Mouse (Mus musculus): ENCODE results near the gene Naa40. TPM values are rescaled to one million over a fixed set of nuclear protein-coding genes. Genes with fewer than 3 reads are reported as not detected.

Gene Naa40
- polyA plus RNA-seq, 1 experiment from 2014 or later = 62.7 TPM

GRCm38 (mm10) chr19:7257881-7258280, 16.9 kb upstream of the Naa40 start:
- no peaks in the 10 kb centered on the region for H3K4me1 ChIP-seq (ENCODE audit: control insufficient read depth, insufficient read depth, low read length)
- H3K9me3 ChIP-seq (replicated peaks; ENCODE audit: control insufficient read depth, low read length) = no peaks in the 10 kb centered on the region
- H3K9ac ChIP-seq (ENCODE audit: low read length) = no peak overlapping the region
- H3K4me3 ChIP-seq (ENCODE audit: low read depth, low read length) = no peak overlapping the region
- peak; percentile 77 for DNase-seq (ENCODE audit: low spot score)
- peak; percentile 78 for ATAC-seq
- no peaks in the 10 kb centered on the region for H3K36me3 ChIP-seq (ENCODE audit: control insufficient read depth, insufficient read depth, low read length)
- peak overlapping the region; percentile 46; the same call in 1 of the 2 replicates for H3K27ac ChIP-seq (ENCODE audit: low read depth, low read length)
- 56% methylated on average over 5 of the region's 5 CpGs for WGBS
- no peaks in the 10 kb centered on the region for H3K27me3 ChIP-seq (replicated peaks; ENCODE audit: control insufficient read depth, insufficient read depth, low read length)
- no peak overlapping the region for H3K4me2 ChIP-seq (ENCODE audit: low read length)

GRCm38 (mm10) chr19:7246021-7246420, 5.0 kb upstream of the Naa40 start:
- Histone ChIP-seq H3K4me3 (ENCODE audit: low read depth, low read length) (no peak overlapping the region), H3K27me3 (replicated peaks; ENCODE audit: control insufficient read depth, insufficient read depth, low read length) (no peaks in the 10 kb centered on the region), H3K4me1 (ENCODE audit: control insufficient read depth, insufficient read depth, low read length) (no peaks in the 10 kb centered on the region), H3K27ac (ENCODE audit: low read depth, low read length) (no peak overlapping the region), H3K4me2 (ENCODE audit: low read length) (no peak overlapping the region), H3K9ac (ENCODE audit: low read length) (no peak overlapping the region), H3K9me3 (replicated peaks; ENCODE audit: control insufficient read depth, low read length) (no peaks in the 10 kb centered on the region), H3K36me3 (ENCODE audit: control insufficient read depth, insufficient read depth, low read length) (no peaks in the 10 kb centered on the region)
- WGBS = 88% methylated on average over 3 of the region's 3 CpGs
- no peak for ATAC-seq
- no peak for DNase-seq (ENCODE audit: low spot score)

- H3K36me3 ChIP-seq (ENCODE audit: control insufficient read depth, insufficient read depth, low read length) = 0 out of 2 replicates have a peak, but pooled peaks cover 6% of the 10 kb centered on the region
- no peaks in the 10 kb centered on the region for H3K27me3 ChIP-seq (replicated peaks; ENCODE audit: control insufficient read depth, insufficient read depth, low read length)
- no peaks in the 10 kb centered on the region for H3K9me3 ChIP-seq (replicated peaks; ENCODE audit: control insufficient read depth, low read length)
- peak overlapping the region; percentile 82; the same call in 1 of the 2 replicates for H3K27ac ChIP-seq (ENCODE audit: low read depth, low read length)
- WGBS = 3% methylated on average over 13 of the region's 13 CpGs
- H3K9ac ChIP-seq (ENCODE audit: low read length) = peak overlapping the region; percentile 84
- peak overlapping the region; percentile 94 for H3K4me2 ChIP-seq (ENCODE audit: low read length)
- ATAC-seq (peak; percentile 8; the same call in 1 of the 2 replicates), DNase-seq (ENCODE audit: low spot score) (no peak)
- H3K4me1 ChIP-seq (ENCODE audit: control insufficient read depth, insufficient read depth, low read length) = peaks cover 7% of the 10 kb centered on the region
- peak overlapping the region; percentile 70 for H3K4me3 ChIP-seq (ENCODE audit: low read depth, low read length)
These were observed 692 bp downstream of the Naa40 start for GRCm38 (mm10) chr19:7240291-7240690.

- Histone ChIP-seq H3K36me3 (ENCODE audit: control insufficient read depth, insufficient read depth, low read length) (0 out of 2 replicates have a peak, but pooled peaks cover 6% of the 10 kb centered on the region), H3K4me2 (ENCODE audit: low read length) (peak overlapping the region; percentile 94), H3K4me1 (ENCODE audit: control insufficient read depth, insufficient read depth, low read length) (peaks cover 7% of the 10 kb centered on the region), H3K9ac (ENCODE audit: low read length) (peak overlapping the region; percentile 84), H3K9me3 (replicated peaks; ENCODE audit: control insufficient read depth, low read length) (no peaks in the 10 kb centered on the region), H3K4me3 (ENCODE audit: low read depth, low read length) (peak overlapping the region; percentile 70), H3K27ac (ENCODE audit: low read depth, low read length) (no peak overlapping the region), H3K27me3 (replicated peaks; ENCODE audit: control insufficient read depth, insufficient read depth, low read length) (no peaks in the 10 kb centered on the region)
- no peak for ATAC-seq
- WGBS = 79% methylated on average over 3 of the region's 3 CpGs
- no peak for DNase-seq (ENCODE audit: low spot score)
These were observed 1.4 kb downstream of the Naa40 start for GRCm38 (mm10) chr19:7239574-7239973.

GRCm38 (mm10) chr19:7236742-7237141, 4.2 kb downstream of the Naa40 start:
- peaks cover 30% of the 10 kb centered on the region for H3K36me3 ChIP-seq (ENCODE audit: control insufficient read depth, insufficient read depth, low read length)
- no peak overlapping the region for H3K9ac ChIP-seq (ENCODE audit: low read length)
- no peak overlapping the region for H3K4me3 ChIP-seq (ENCODE audit: low read depth, low read length)
- H3K27me3 ChIP-seq (replicated peaks; ENCODE audit: control insufficient read depth, insufficient read depth, low read length) = no peaks in the 10 kb centered on the region
- no peak overlapping the region for H3K27ac ChIP-seq (ENCODE audit: low read depth, low read length)
- ATAC-seq = no peak
- 90% methylated on average over 4 of the region's 4 CpGs for WGBS
- no peaks in the 10 kb centered on the region for H3K9me3 ChIP-seq (replicated peaks; ENCODE audit: control insufficient read depth, low read length)
- H3K4me2 ChIP-seq (ENCODE audit: low read length) = no peak overlapping the region
- H3K4me1 ChIP-seq (ENCODE audit: control insufficient read depth, insufficient read depth, low read length) = peaks cover 7% of the 10 kb centered on the region
- DNase-seq (ENCODE audit: low spot score) = no peak

- Histone ChIP-seq H3K9me3 (replicated peaks; ENCODE audit: control insufficient read depth, low read length) (no peaks in the 10 kb centered on the region), H3K36me3 (ENCODE audit: control insufficient read depth, insufficient read depth, low read length) (peaks cover 37% of the 10 kb centered on the region), H3K27me3 (replicated peaks; ENCODE audit: control insufficient read depth, insufficient read depth, low read length) (no peaks in the 10 kb centered on the region), H3K9ac (ENCODE audit: low read length) (no peak overlapping the region), H3K4me3 (ENCODE audit: low read depth, low read length) (no peak overlapping the region), H3K4me2 (ENCODE audit: low read length) (no peak overlapping the region), H3K27ac (ENCODE audit: low read depth, low read length) (no peak overlapping the region), H3K4me1 (ENCODE audit: control insufficient read depth, insufficient read depth, low read length) (peaks cover 7% of the 10 kb centered on the region)
- DNase-seq (ENCODE audit: low spot score) (no peak), ATAC-seq (no peak)
- WGBS = 90% methylated on average over 2 of the region's 2 CpGs
These were observed 5.0 kb downstream of the Naa40 start for GRCm38 (mm10) chr19:7236011-7236410.

GRCm38 (mm10) chr19:7235461-7235860, 5.5 kb downstream of the Naa40 start:
- Histone ChIP-seq H3K9me3 (replicated peaks; ENCODE audit: control insufficient read depth, low read length) (no peaks in the 10 kb centered on the region), H3K4me2 (ENCODE audit: low read length) (no peak overlapping the region), H3K27ac (ENCODE audit: low read depth, low read length) (no peak overlapping the region), H3K36me3 (ENCODE audit: control insufficient read depth, insufficient read depth, low read length) (peaks cover 42% of the 10 kb centered on the region), H3K9ac (ENCODE audit: low read length) (no peak overlapping the region), H3K27me3 (replicated peaks; ENCODE audit: control insufficient read depth, insufficient read depth, low read length) (no peaks in the 10 kb centered on the region), H3K4me1 (ENCODE audit: control insufficient read depth, insufficient read depth, low read length) (peaks cover 7% of the 10 kb centered on the region), H3K4me3 (ENCODE audit: low read depth, low read length) (no peak overlapping the region)
- 94% methylated on average over 9 of the region's 9 CpGs for WGBS
- no peak for ATAC-seq
- no peak for DNase-seq (ENCODE audit: low spot score)

GRCm38 (mm10) chr19:7234537-7235221, 6.3 kb downstream of the Naa40 start:
- H3K27me3 ChIP-seq (replicated peaks; ENCODE audit: control insufficient read depth, insufficient read depth, low read length) = no peaks in the 10 kb centered on the region
- no peak overlapping the region for H3K4me2 ChIP-seq (ENCODE audit: low read length)
- WGBS = 50% methylated on average over 8 of the region's 8 CpGs
- no peak overlapping the region for H3K27ac ChIP-seq (ENCODE audit: low read depth, low read length)
- no peaks in the 10 kb centered on the region for H3K9me3 ChIP-seq (replicated peaks; ENCODE audit: control insufficient read depth, low read length)
- H3K9ac ChIP-seq (ENCODE audit: low read length) = no peak overlapping the region
- H3K4me3 ChIP-seq (ENCODE audit: low read depth, low read length) = no peak overlapping the region
- H3K4me1 ChIP-seq (ENCODE audit: control insufficient read depth, insufficient read depth, low read length) = peaks cover under 1% of the 10 kb centered on the region
- peak; percentile 92 for ATAC-seq
- DNase-seq (ENCODE audit: low spot score) = peak; percentile 89
- H3K36me3 ChIP-seq (ENCODE audit: control insufficient read depth, insufficient read depth, low read length) = peaks cover 50% of the 10 kb centered on the region

GRCm38 (mm10) chr19:7226511-7226914, 14.5 kb downstream of the Naa40 start:
- Histone ChIP-seq H3K4me3 (ENCODE audit: low read depth, low read length) (no peak overlapping the region), H3K4me2 (ENCODE audit: low read length) (no peak overlapping the region), H3K27me3 (replicated peaks; ENCODE audit: control insufficient read depth, insufficient read depth, low read length) (no peaks in the 10 kb centered on the region), H3K36me3 (ENCODE audit: control insufficient read depth, insufficient read depth, low read length) (peaks cover 55% of the 10 kb centered on the region), H3K4me1 (ENCODE audit: control insufficient read depth, insufficient read depth, low read length) (no peaks in the 10 kb centered on the region), H3K9ac (ENCODE audit: low read length) (no peak overlapping the region), H3K27ac (ENCODE audit: low read depth, low read length) (no peak overlapping the region), H3K9me3 (replicated peaks; ENCODE audit: control insufficient read depth, low read length) (no peaks in the 10 kb centered on the region)
- DNase-seq (ENCODE audit: low spot score) (no peak), ATAC-seq (no peak)
- 79% methylated on average over 6 of the region's 6 CpGs for WGBS
